Mouse (Mus musculus) MEL (cell line): ENCODE measurements around the gene Kif20b. TPM values are rescaled to one million over a fixed set of nuclear protein-coding genes. Genes with fewer than 3 reads are reported as not detected.

Experiments
- DNase-seq: peaks from one replicate; pipeline ENCODE4 v3.0.0; 2011; ENCODE audit warnings: low read depth, low spot score
- H3K27ac ChIP-seq: 2 replicates; pipeline ENCODE4 v1.5.1; 2012; ENCODE audit warnings: low read depth, mild to moderate bottlenecking, control low read depth, low read length, moderate library complexity; ENCODE audit not compliant: control insufficient read depth
- H3K27me3 ChIP-seq, 2 experiments: fragments of 150-350 bp in 1 of 2; sonication (generic) in 1 of 2; 2 replicates each; pipeline ENCODE4 v1.6.1; 2012; ENCODE audit warnings: low read length in 2 of 2, mild to moderate bottlenecking in 2 of 2, improper control_type of control experiment in 1 of 2, moderate library complexity in 1 of 2; ENCODE audit not compliant: insufficient read depth in 2 of 2, control insufficient read depth in 1 of 2
- H3K36me3 ChIP-seq, 2 experiments: 2 replicates each; pipeline ENCODE4 v1.6.1; 2012 to 2014; ENCODE audit warnings: low read length in 2 of 2, improper control_type of control experiment in 1 of 2, inconsistent platforms in 1 of 2, mild to moderate bottlenecking in 1 of 2; ENCODE audit not compliant: insufficient read depth in 2 of 2, control insufficient read depth in 1 of 2
- H3K4me1 ChIP-seq, 2 experiments: fragments of 150-350 bp in 1 of 2; sonication (generic) in 1 of 2; 2 replicates each; pipeline ENCODE4 v1.6.1; 2012; ENCODE audit warnings: low read length in 2 of 2, improper control_type of control experiment in 1 of 2, mild to moderate bottlenecking in 1 of 2; ENCODE audit not compliant: insufficient read depth in 2 of 2, control insufficient read depth in 1 of 2
- H3K4me3 ChIP-seq, 2 experiments: fragments of 150-350 bp in 1 of 2; sonication (generic) in 1 of 2; 2 replicates each; pipeline ENCODE4 v1.5.1; 2012; ENCODE audit warnings: low read depth in 2 of 2, low read length in 2 of 2, mild to moderate bottlenecking in 2 of 2, moderate library complexity in 2 of 2, control low read depth in 1 of 2, improper control_type of control experiment in 1 of 2; ENCODE audit not compliant: control insufficient read depth in 1 of 2, insufficient read depth in 1 of 2
- H3K79me2 ChIP-seq: 2 replicates; pipeline ENCODE4 v1.6.1; 2012; ENCODE audit warnings: mild to moderate bottlenecking, low read length, moderate library complexity; ENCODE audit not compliant: control insufficient read depth, poor library complexity, insufficient read depth
- H3K9ac ChIP-seq: 2 replicates; pipeline ENCODE4 v1.6.1; 2012; ENCODE audit warnings: low read depth, mild to moderate bottlenecking, control low read depth, low read length, moderate library complexity; ENCODE audit not compliant: control insufficient read depth, poor library complexity, severe bottlenecking
- H3K9me3 ChIP-seq: fragments of 150-350 bp; sonication (generic); replicated peaks from 2 replicates; pipeline ENCODE4 v1.6.1; 2012; ENCODE audit warnings: mild to moderate bottlenecking, low read length, improper control_type of control experiment, moderate library complexity; ENCODE audit not compliant: insufficient read depth
- BHLHE40 ChIP-seq: IDR thresholded peaks from 2 replicates; pipeline ENCODE4 v1.6.1; 2012; ENCODE audit warnings: low read depth, mild to moderate bottlenecking, inconsistent platforms, low read length, improper control_type of control experiment, borderline replicate concordance
- CHD1 ChIP-seq: IDR thresholded peaks from 2 replicates; pipeline ENCODE4 v1.6.1; 2012; ENCODE audit warnings: low read depth, mild to moderate bottlenecking, inconsistent platforms, low read length, improper control_type of control experiment
- E2F4 ChIP-seq: IDR thresholded peaks from 2 replicates; pipeline ENCODE4 v1.6.1; 2011; ENCODE audit warnings: low read depth, low read length, improper control_type of control experiment, borderline replicate concordance
- ELF1 ChIP-seq: IDR thresholded peaks from 2 replicates; pipeline ENCODE4 v1.6.1; 2014; ENCODE audit warnings: low read depth, mild to moderate bottlenecking, inconsistent platforms, low read length, improper control_type of control experiment, moderate library complexity
- GABPA ChIP-seq: IDR thresholded peaks from 2 replicates; pipeline ENCODE4 v1.6.1; 2012; ENCODE audit warnings: low read depth, mild to moderate bottlenecking, inconsistent platforms, low read length, improper control_type of control experiment, moderate library complexity
- HCFC1 ChIP-seq: IDR thresholded peaks from 2 replicates; pipeline ENCODE4 v1.6.1; 2012; ENCODE audit warnings: low read depth, mild to moderate bottlenecking, inconsistent platforms, low read length, improper control_type of control experiment, moderate library complexity
- JUND ChIP-seq: IDR thresholded peaks from 2 replicates; pipeline ENCODE4 v1.6.1; 2011; ENCODE audit warnings: low read depth, mild to moderate bottlenecking, improper control_type of control experiment, low read length
- KAT2A ChIP-seq: conservative IDR thresholded peaks from 2 replicates; pipeline ENCODE4 v1.6.1; 2012; ENCODE audit warnings: low read depth, low read length, improper control_type of control experiment, inconsistent platforms
- MAFK ChIP-seq: IDR thresholded peaks from 2 replicates; pipeline ENCODE4 v1.6.1; 2011; ENCODE audit warnings: low read depth, mild to moderate bottlenecking, low read length, improper control_type of control experiment, borderline replicate concordance
- MAX ChIP-seq: IDR thresholded peaks from 2 replicates; pipeline ENCODE4 v1.6.1; 2011; ENCODE audit warnings: low read length, improper control_type of control experiment
- NRF1 ChIP-seq: IDR thresholded peaks from 2 replicates; pipeline ENCODE4 v1.6.1; 2014; ENCODE audit warnings: low read depth, mild to moderate bottlenecking, inconsistent platforms, low read length, improper control_type of control experiment, moderate library complexity; ENCODE audit not compliant: poor library complexity, insufficient read depth, severe bottlenecking
- POLR2A ChIP-seq, 2 experiments: IDR thresholded peaks; 2 replicates each; pipeline ENCODE4 v1.6.1; 2011 to 2012; ENCODE audit warnings: low read length in 2 of 2, mild to moderate bottlenecking in 2 of 2, control low read depth in 1 of 2, improper control_type of control experiment in 1 of 2, low read depth in 1 of 2, moderate library complexity in 1 of 2; ENCODE audit not compliant: control insufficient read depth in 1 of 2, insufficient read depth in 1 of 2, poor library complexity in 1 of 2
- RCOR1 ChIP-seq: IDR thresholded peaks from 2 replicates; pipeline ENCODE4 v1.6.1; 2012; ENCODE audit warnings: low read depth, mild to moderate bottlenecking, inconsistent platforms, low read length, improper control_type of control experiment
- SIN3A ChIP-seq: IDR thresholded peaks from 2 replicates; pipeline ENCODE4 v1.6.1; 2012; ENCODE audit warnings: low read length, improper control_type of control experiment, inconsistent platforms
- TAL1 ChIP-seq: IDR thresholded peaks from 2 replicates; pipeline ENCODE4 v1.6.1; 2012; ENCODE audit warnings: mild to moderate bottlenecking, inconsistent platforms, low read length, moderate library complexity, mixed read lengths
- TBP ChIP-seq: IDR thresholded peaks from 2 replicates; pipeline ENCODE4 v1.8.0; 2011; ENCODE audit warnings: low read depth, low read length, improper control_type of control experiment
- UBTF ChIP-seq: IDR thresholded peaks from 2 replicates; pipeline ENCODE4 v1.6.1; 2012; ENCODE audit warnings: low read depth, mild to moderate bottlenecking, inconsistent platforms, low read length, improper control_type of control experiment, moderate library complexity, borderline replicate concordance; ENCODE audit not compliant: insufficient read depth
- USF1 ChIP-seq: IDR thresholded peaks from 2 replicates; pipeline ENCODE4 v1.6.1; 2014; ENCODE audit warnings: low read depth, mild to moderate bottlenecking, inconsistent platforms, low read length, improper control_type of control experiment, moderate library complexity
- USF2 ChIP-seq, 2 experiments: IDR thresholded peaks; 2 replicates each; pipeline ENCODE4 v1.6.1; 2011 to 2012; ENCODE audit warnings: improper control_type of control experiment in 2 of 2, low read length in 2 of 2, borderline replicate concordance in 1 of 2, inconsistent platforms in 1 of 2, low read depth in 1 of 2, mild to moderate bottlenecking in 1 of 2; ENCODE audit not compliant: insufficient read depth in 1 of 2
- ZMIZ1 ChIP-seq: IDR thresholded peaks from 2 replicates; pipeline ENCODE4 v1.6.1; 2012; ENCODE audit warnings: low read depth, mild to moderate bottlenecking, inconsistent platforms, low read length, improper control_type of control experiment, moderate library complexity
- ZNF384 ChIP-seq: IDR thresholded peaks from 2 replicates; pipeline ENCODE4 v1.6.1; 2012; ENCODE audit warnings: low read depth, mild to moderate bottlenecking, inconsistent platforms, low read length, improper control_type of control experiment
- polyA plus RNA-seq, 2 experiments: library from polyadenylated mRNA; stranded (reverse) in 1 of 2; unstranded in 1 of 2; fragments of >175 nt in 1 of 2; fragments of >200 nt in 1 of 2; gene quantifications; 2 replicates each; pipeline versions ENCODE4 v1.2.1 to v1.2.4; 2012; ENCODE audit warnings: low replicate concordance in 2 of 2, low read depth in 1 of 2; ENCODE audit not compliant: insufficient read length in 2 of 2, insufficient read depth in 1 of 2, missing spikeins in 1 of 2
- total RNA-seq: library from RNA; depleted of rRNA; stranded (reverse); fragments of 300-350 nt; gene quantifications from 2 replicates; pipeline ENCODE4 v1.2.3, GENCODE M21; 2012

The Kif20b gene
- total and polyA plus RNA-seq, 3 experiments: 40.0 to 55.5 (median 41.6) TPM

- peak; percentile 81 for TF ChIP-seq ELF1
- no peak for TF ChIP-seq MAFK
- TF ChIP-seq ZNF384: no peak
- no peak for TF ChIP-seq CHD1
- no peak for TF ChIP-seq USF2 (IDR thresholded peaks at IDR 0.05; ENCODE audit: borderline replicate concordance in 1 of 2, insufficient read depth in 1 of 2, low read depth in 1 of 2, low read length in 2 of 2)
- TF ChIP-seq UBTF: no peak
- no peak for TF ChIP-seq NRF1
- TF ChIP-seq JUND: no peak
- TF ChIP-seq HCFC1: 0 out of 2 replicates have a peak, but pooled peaks have one; percentile 51
- TF ChIP-seq E2F4: no peak
- no peak for TF ChIP-seq MAX
- TF ChIP-seq USF1: no peak
- peak in 1 of 2 experiments; percentile 46; a peak in 2 of 4 replicates for TF ChIP-seq POLR2A (IDR thresholded peaks at IDR 0.05; ENCODE audit: control insufficient read depth in 1 of 2, insufficient read depth in 1 of 2, low read depth in 1 of 2, low read length in 2 of 2, poor library complexity in 1 of 2)
- no peak for TF ChIP-seq BHLHE40
- TF ChIP-seq KAT2A: no peak
Observed at GRCm38 (mm10) chr19:34883526-34884224, 38.5 kb upstream of the Kif20b start (continued).

- H3K27ac ChIP-seq: no peak overlapping the region
- no peak for DNase-seq
- H3K4me1 ChIP-seq: peaks cover 17 to 26% of the 10 kb centered on the region in 2 experiments
- TF ChIP-seq TAL1: no peak
- no peak for TF ChIP-seq GABPA
- TF ChIP-seq RCOR1: no peak
- no peak for TF ChIP-seq HCFC1
- no peak for TF ChIP-seq SIN3A
- TF ChIP-seq TBP: peak; percentile 70
- no peak for TF ChIP-seq ZMIZ1
- H3K79me2 ChIP-seq: no peaks in the 10 kb centered on the region
- H3K4me3 ChIP-seq: no peak overlapping the region
- H3K9ac ChIP-seq: no peak overlapping the region
- no peaks in the 10 kb centered on the region for H3K27me3 ChIP-seq
- no peaks in the 10 kb centered on the region for H3K9me3 ChIP-seq
- peaks cover 0 to 28% of the 10 kb centered on the region in 2 experiments; a peak in 2 of 4 replicates for H3K36me3 ChIP-seq
Observed at GRCm38 (mm10) chr19:34886324-34886723, 35.8 kb upstream of the Kif20b start.
